Mouse (Mus musculus) cortical plate, adult 2 months (tissue): ENCODE measurements around the gene Rasa3. TPM values are rescaled to one million over a fixed set of nuclear protein-coding genes. Genes with fewer than 3 reads are reported as not detected.

Experiments used
- H3K27ac ChIP-seq: fragments of 200-500 bp; 2 replicates; pipeline ENCODE4 v1.5.1; 2012; ENCODE audit warnings: low read length, control low read depth, inconsistent platforms; ENCODE audit not compliant: insufficient read depth
- H3K4me1 ChIP-seq: fragments of 200-500 bp; 2 replicates; pipeline ENCODE4 v1.6.1; 2011; ENCODE audit warnings: low read length; ENCODE audit not compliant: control insufficient read depth, insufficient read depth
- H3K4me3 ChIP-seq: fragments of 200-500 bp; 2 replicates; pipeline ENCODE4 v1.5.1; 2011; ENCODE audit warnings: mild to moderate bottlenecking, low read length, control low read depth; ENCODE audit not compliant: insufficient read depth
- CTCF ChIP-seq: fragments of 200-500 bp; IDR thresholded peaks from 2 replicates; pipeline ENCODE4 v1.5.1; 2011; ENCODE audit warnings: mild to moderate bottlenecking, control low read depth, low read length; ENCODE audit not compliant: insufficient read depth; ENCODE audit errors: extremely low read depth
- POLR2A ChIP-seq: fragments of 200-500 bp; IDR thresholded peaks from 2 replicates; pipeline ENCODE4 v1.6.1; 2011; ENCODE audit warnings: mild to moderate bottlenecking, low read length, control low read depth; ENCODE audit not compliant: insufficient read depth; ENCODE audit errors: extremely low read depth
- polyA plus RNA-seq: library from polyadenylated mRNA; depleted of rRNA; stranded (reverse); fragments of >200 nt; gene quantifications from 2 replicates; pipeline ENCODE4 v1.2.3, GENCODE M21; 2012; rRNA removed

Rasa3 gene
- polyA plus RNA-seq, 1 experiment, result 52.4 TPM

GRCm38 (mm10) chr8:13530401-13530800 is 147.0 kb downstream of the Rasa3 start:
- Histone ChIP-seq H3K4me1 (peaks cover 2% of the 10 kb centered on the region; the same call in 1 of the 2 replicates), H3K4me3 (no peak overlapping the region), H3K27ac (no peak overlapping the region)
- TF ChIP-seq CTCF (no peak), POLR2A (no peak)

GRCm38 (mm10) chr8:13529891-13530316 is 147.5 kb downstream of the Rasa3 start:
- Histone ChIP-seq H3K27ac (no peak overlapping the region), H3K4me3 (no peak overlapping the region), H3K4me1 (peaks cover 2% of the 10 kb centered on the region; the same call in 1 of the 2 replicates)
- TF ChIP-seq CTCF (no peak), POLR2A (no peak)

DNA sequence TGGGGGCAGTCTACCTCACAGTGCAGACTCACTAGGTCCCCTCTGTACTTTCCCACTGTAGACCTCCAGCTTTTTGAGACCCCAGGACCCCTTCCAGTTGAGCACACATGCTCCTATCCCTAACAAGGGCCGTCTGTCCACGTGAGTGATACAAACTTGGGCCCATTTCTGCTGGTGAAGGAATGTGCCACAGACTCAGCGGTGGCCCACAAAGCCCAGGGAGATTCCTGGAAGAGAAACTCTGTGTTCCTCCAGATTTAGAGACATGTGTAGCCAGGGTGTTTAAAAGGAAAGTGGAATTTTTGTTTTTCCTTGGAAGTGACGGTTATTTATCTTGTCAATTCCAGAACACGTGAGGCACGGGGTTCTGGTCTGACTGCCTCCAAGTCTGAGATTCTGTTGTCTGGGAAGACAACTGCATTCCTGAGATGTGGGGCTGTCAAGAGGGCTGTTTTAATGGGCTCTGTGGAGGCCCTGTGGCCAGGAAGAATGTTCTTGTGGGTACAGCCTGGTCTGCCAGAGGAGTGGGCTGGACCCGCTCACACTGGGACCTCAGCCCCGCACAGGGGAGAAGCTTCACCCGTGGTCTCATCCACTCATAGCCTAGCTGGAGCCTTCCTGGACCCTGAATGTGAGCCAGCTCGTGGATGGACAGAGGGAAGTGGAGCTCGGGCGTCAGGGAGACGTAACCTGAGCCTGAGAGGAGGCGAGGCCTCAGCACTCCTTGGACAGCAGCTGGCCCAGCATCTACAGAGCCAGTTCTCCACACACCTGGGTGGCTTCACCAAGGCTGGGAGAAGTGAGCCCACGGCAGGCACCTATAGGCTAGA is 148.2 kb downstream of the Rasa3 start:
- Histone ChIP-seq H3K27ac (no peak overlapping the region), H3K4me3 (no peak overlapping the region), H3K4me1 (peaks cover 2% of the 10 kb centered on the region; the same call in 1 of the 2 replicates)
- no peak for TF ChIP-seq CTCF
- TF ChIP-seq POLR2A, result no peak

GRCm38 (mm10) chr8:13521392-13521791 is 156.0 kb downstream of the Rasa3 start:
- no peaks in the 10 kb centered on the region for H3K4me1 ChIP-seq
- no peak overlapping the region for H3K4me3 ChIP-seq
- H3K27ac ChIP-seq, result no peak overlapping the region
- TF ChIP-seq CTCF (no peak), POLR2A (no peak)

DNA sequence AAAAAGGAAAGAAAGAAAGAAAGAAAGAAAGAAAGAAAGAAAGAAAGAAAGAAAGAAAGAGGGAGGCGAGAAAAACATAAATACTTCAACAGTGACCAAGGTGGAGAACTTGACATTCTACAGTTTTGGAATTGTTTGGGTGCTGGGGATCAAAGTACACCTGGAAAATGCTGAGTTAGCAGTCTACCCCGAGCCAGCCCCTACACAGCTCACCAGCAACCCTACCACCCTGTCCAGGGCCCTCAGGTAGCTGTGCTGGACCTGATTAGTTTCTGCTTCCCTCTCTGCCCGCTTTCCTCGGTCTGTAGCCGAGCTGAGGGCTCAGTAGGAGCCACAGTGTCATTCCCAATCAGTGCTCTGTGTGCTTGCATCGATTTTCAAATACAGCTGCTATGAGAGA is 157.1 kb downstream of the Rasa3 start:
- TF ChIP-seq CTCF (no peak), POLR2A (no peak)
- no peaks in the 10 kb centered on the region for H3K4me1 ChIP-seq
- no peak overlapping the region for H3K27ac ChIP-seq
- H3K4me3 ChIP-seq, result no peak overlapping the region

DNA sequence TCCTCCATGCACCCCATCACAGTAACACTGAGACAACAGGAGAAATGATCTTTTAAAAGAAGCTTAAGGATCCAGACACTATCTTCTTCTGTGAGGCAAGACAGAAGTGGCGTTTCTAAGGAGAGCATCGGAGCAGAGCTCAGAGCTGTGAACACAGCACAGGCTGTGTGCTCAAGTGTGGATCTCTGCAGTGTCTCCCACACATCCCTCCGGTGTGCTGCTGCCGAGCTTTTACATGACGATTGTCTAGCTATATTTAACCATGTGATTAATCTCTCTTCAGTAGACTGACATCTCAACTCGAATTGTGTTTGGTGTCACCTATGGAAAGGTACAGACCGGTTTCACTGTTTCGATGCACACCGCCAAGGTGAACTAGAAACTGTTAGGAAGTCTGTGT is 157.9 kb downstream of the Rasa3 start:
- Histone ChIP-seq H3K4me1 (no peaks in the 10 kb centered on the region), H3K27ac (no peak overlapping the region), H3K4me3 (no peak overlapping the region)
- TF ChIP-seq CTCF (no peak), POLR2A (peak; percentile 61; the same call in 1 of the 2 replicates)

- Histone ChIP-seq H3K4me1 (no peaks in the 10 kb centered on the region), H3K4me3 (no peak overlapping the region), H3K27ac (no peak overlapping the region)
- TF ChIP-seq POLR2A (no peak), CTCF (no peak)
Measured at GRCm38 (mm10) chr8:13517284-13517781, 160.1 kb downstream of the Rasa3 start.

Other genes starting within 250 kb of the Rasa3 start
- 3.7 and 4.0 TPM in 2 replicates for gene Tmem255b, start 242.4 kb downstream of the Rasa3 start, polyA plus RNA-seq
- gene Gas6, start 183.1 kb downstream of the Rasa3 start, polyA plus RNA-seq, result 101 and 106 TPM in 2 replicates
- 0.08 and 0.17 TPM in 2 replicates for gene 1700029H14Rik, start 115.1 kb downstream of the Rasa3 start, polyA plus RNA-seq
- 1.4 and 2.3 TPM in 2 replicates for gene Cfap97d2, start 28.3 kb upstream of the Rasa3 start, polyA plus RNA-seq
- 57.7 and 60.1 TPM in 2 replicates for gene Cdc16, start 80.1 kb upstream of the Rasa3 start, polyA plus RNA-seq
- 32.8 and 36.3 TPM in 2 replicates for gene Upf3a, start 108.0 kb upstream of the Rasa3 start, polyA plus RNA-seq
- not detected in 2 replicates for gene AF366264, start 160.8 kb upstream of the Rasa3 start, polyA plus RNA-seq
- gene Champ1, start 192.0 kb upstream of the Rasa3 start, polyA plus RNA-seq, result 19.0 and 20.0 TPM in 2 replicates
- gene Coprs, start 212.7 kb upstream of the Rasa3 start, polyA plus RNA-seq, result 55.6 and 57.0 TPM in 2 replicates